8 mouse cellular contexts compared by ENCODE assay signal in the genomic region with DNA sequence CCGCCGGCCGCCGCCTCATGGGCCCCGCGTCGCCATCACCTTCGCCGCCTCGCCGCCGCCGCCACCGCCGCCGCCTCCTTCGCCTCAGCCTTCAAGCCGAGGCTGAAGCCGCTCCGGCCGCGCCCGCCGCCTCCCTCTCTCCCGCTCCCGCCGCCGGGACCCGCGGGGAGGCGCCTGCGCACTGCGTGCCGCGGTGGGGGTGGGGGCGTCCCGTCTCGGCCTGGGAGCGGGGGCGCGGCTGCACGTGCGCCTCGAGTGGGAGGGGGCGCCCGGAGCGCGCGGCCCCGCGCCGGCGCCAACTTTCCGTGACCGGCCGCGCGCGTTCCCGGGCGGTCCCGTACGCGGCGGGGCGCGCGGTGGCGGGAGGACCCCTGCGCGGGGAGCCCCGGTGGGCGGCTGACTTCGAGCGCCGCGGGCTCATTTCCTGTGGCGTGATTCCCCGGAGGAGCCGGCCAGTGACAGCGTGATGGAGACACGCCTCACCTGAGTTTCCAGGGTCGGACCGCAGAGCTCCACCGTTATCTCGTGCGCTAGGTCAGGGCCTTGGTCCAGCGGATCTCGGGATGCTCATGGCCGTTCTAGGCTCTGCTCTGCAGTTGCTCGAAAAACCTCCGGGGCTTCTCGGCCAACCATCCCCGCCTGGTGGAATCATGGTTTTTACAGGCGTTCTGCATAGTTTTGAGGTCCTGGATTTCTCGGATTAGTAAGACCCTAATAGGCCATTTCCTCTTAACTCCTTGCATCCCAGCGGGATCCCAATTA. TPM values are rescaled to one million over a fixed set of nuclear protein-coding genes. Genes with fewer than 3 reads are reported as not detected.
DNase-seq lines count a peak whose midpoint lies in the region; ATAC-seq lines count a peak whose summit lies in the region.

Gene Gjc1, minus strand, starts transcription at position 680 of the 762 bp plus-strand sequence.

- WGBS in hindbrain, embryonic 13.5 days: under 1% methylated on average over 48 of the region's 97 CpGs
- WGBS in limb, embryonic 10.5 days: 4% methylated on average over 76 of the region's 97 CpGs
- under 1% methylated on average over 83 of the region's 97 CpGs for WGBS in midbrain, embryonic 14.5 days

- no peaks in the 10 kb centered on the region for H3K9me3 ChIP-seq in hindbrain, embryonic 13.5 days
- H3K9me3 ChIP-seq in limb, embryonic 10.5 days (replicated peaks): no peaks in the 10 kb centered on the region
- no peaks in the 10 kb centered on the region for H3K9me3 ChIP-seq in midbrain, embryonic 14.5 days (ENCODE audit: control insufficient read depth, low read length)

- H3K27me3 ChIP-seq in hindbrain, embryonic 13.5 days: peaks cover 16% of the 10 kb centered on the region
- H3K27me3 ChIP-seq in limb, embryonic 10.5 days (ENCODE audit: low read depth, poor library complexity, severe bottlenecking): no peaks in the 10 kb centered on the region
- peaks cover 11% of the 10 kb centered on the region; the same call in 1 of the 2 replicates for H3K27me3 ChIP-seq in midbrain, embryonic 14.5 days (ENCODE audit: control insufficient read depth, insufficient read depth, low read length)

- H3K36me3 ChIP-seq in hindbrain, embryonic 13.5 days: no peaks in the 10 kb centered on the region
- H3K36me3 ChIP-seq in limb, embryonic 10.5 days: peaks cover 3% of the 10 kb centered on the region; the same call in 1 of the 2 replicates
- no peaks in the 10 kb centered on the region for H3K36me3 ChIP-seq in midbrain, embryonic 14.5 days (ENCODE audit: control insufficient read depth, insufficient read depth, low read length)

- peaks cover 33% of the 10 kb centered on the region for H3K4me1 ChIP-seq in hindbrain, embryonic 13.5 days (replicated peaks)
- H3K4me1 ChIP-seq in limb, embryonic 10.5 days: peaks cover 46% of the 10 kb centered on the region
- H3K4me1 ChIP-seq in midbrain, embryonic 14.5 days (ENCODE audit: control insufficient read depth, insufficient read depth, low read length): peaks cover 23% of the 10 kb centered on the region

- H3K4me2 ChIP-seq in hindbrain, embryonic 13.5 days: peak within 1 kb of the TSS; percentile 86
- peak within 1 kb of the TSS; percentile 85 for H3K4me2 ChIP-seq in midbrain, embryonic 14.5 days (ENCODE audit: low read length)

- ATAC-seq in cerebellum, adult (ENCODE audit: insufficient number of reproducible peaks, low FRiP score, low TSS enrichment): no peak; the same call in 1 of the 2 replicates
- ATAC-seq in hindbrain, embryonic 13.5 days (ENCODE audit: low FRiP score): peak; percentile 86
- peak; percentile 87; the same call in 1 of the 2 replicates for ATAC-seq in midbrain, embryonic 14.5 days (ENCODE audit: low FRiP score, low TSS enrichment)

- peak within 1 kb of the TSS; percentile 85 for H3K4me3 ChIP-seq in hindbrain, embryonic 13.5 days
- peak within 1 kb of the TSS; percentile 97 for H3K4me3 ChIP-seq in limb, embryonic 10.5 days
- peak within 1 kb of the TSS; percentile 85 for H3K4me3 ChIP-seq in midbrain, embryonic 14.5 days (replicated peaks; ENCODE audit: low read depth, low read length)

- peak within 1 kb of the TSS; percentile 90 for H3K9ac ChIP-seq in hindbrain, embryonic 13.5 days
- H3K9ac ChIP-seq in midbrain, embryonic 14.5 days (replicated peaks; ENCODE audit: low read length): peak within 1 kb of the TSS; percentile 86

- H3K27ac ChIP-seq in hindbrain, embryonic 13.5 days: peak within 1 kb of the TSS; percentile 95
- peak within 1 kb of the TSS; percentile 99 for H3K27ac ChIP-seq in limb, embryonic 10.5 days
- H3K27ac ChIP-seq in midbrain, embryonic 14.5 days (replicated peaks; ENCODE audit: low read depth, low read length): peak within 1 kb of the TSS; percentile 91

- peak; percentile 29 for DNase-seq in cerebellum, adult 11 months
- peak; percentile 41 for DNase-seq in cerebellum, adult 9-10 months
- DNase-seq in frontal cortex, postnatal 36 days (ENCODE audit: low spot score in 2 of 2): peak; percentile 20 to 22
- peak; percentile 87 for DNase-seq in limb, embryonic 10.5 days (ENCODE audit: low spot score)
- peak; percentile 91 for DNase-seq in midbrain, embryonic 14.5 days
- DNase-seq in testis, postnatal 14 days (ENCODE audit: low spot score): peak; percentile 87

RNA-seq across cellular contexts. Expression of gene Gjc1, which starts in this region (rescaled TPM):
- polyA plus RNA-seq in hindbrain, embryonic 13.5 days (2015; fragmentation: Nextera tagmentation; extraction: Ambion mirVana): 43.8 and 44.8 TPM in 2 replicates
- polyA plus RNA-seq in limb, embryonic 10.5 days (2016; fragmentation: Nextera tagmentation; extraction: Ambion mirVana): 95.0 and 98.8 TPM in 2 replicates
- 32.0 and 33.9 TPM in 2 replicates for polyA plus RNA-seq in midbrain, embryonic 14.5 days (2014; fragmentation: Nextera tagmentation; extraction: Ambion mirVana)

Comparison
In these comparisons a context has a peak if more than half of its experiments do, and no peak if none do; other contexts are left out.
1. DNase-seq: peak in every context shown above with its lines; median percentile 91 in midbrain, embryonic 14.5 days; 87 in limb, embryonic 10.5 days; 87 in testis, postnatal 14 days; 41 in cerebellum, adult 9-10 months; 29 in cerebellum, adult 11 months; 21 in frontal cortex, postnatal 36 days.